Mouse (Mus musculus) B cell, adult 2 months (primary cell): ENCODE results near the gene Itsn1.
A peak's percentile ranks its signal among the peaks of the same experiment; 100 is the strongest.

Experiments
- DNase-seq, 2 experiments: peaks; one replicate each; pipeline ENCODE4 v3.0.0; 2022

Itsn1 gene

GRCm38 (mm10) chr16:91770662-91771061 is 41.6 kb downstream of the Itsn1 start:
- no peak for DNase-seq

- DNase-seq = no peak
Observed at GRCm38 (mm10) chr16:91771334-91771733, 42.3 kb downstream of the Itsn1 start.

- DNase-seq = no peak
Observed at GRCm38 (mm10) chr16:91772586-91772985, 43.5 kb downstream of the Itsn1 start.

DNA sequence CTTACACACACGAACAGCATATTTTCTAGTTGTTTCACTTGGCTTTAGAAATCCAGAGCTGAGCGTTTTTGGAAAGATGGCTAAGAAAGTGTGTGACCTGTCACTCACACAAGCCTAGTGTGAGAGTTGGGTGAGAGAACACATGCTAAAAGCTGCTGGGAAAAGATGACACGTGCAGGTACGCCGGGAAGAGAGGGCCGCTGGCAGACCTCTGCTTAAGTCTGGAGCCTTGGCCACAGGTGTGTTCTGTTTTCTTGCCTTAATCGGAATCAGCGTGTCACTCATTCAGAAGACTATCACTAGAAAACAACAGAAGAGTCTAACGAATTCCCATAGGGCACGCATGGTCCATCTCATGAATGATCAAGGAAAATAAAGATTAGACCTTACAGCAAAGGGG is 50.5 kb downstream of the Itsn1 start:
- DNase-seq = no peak

DNA sequence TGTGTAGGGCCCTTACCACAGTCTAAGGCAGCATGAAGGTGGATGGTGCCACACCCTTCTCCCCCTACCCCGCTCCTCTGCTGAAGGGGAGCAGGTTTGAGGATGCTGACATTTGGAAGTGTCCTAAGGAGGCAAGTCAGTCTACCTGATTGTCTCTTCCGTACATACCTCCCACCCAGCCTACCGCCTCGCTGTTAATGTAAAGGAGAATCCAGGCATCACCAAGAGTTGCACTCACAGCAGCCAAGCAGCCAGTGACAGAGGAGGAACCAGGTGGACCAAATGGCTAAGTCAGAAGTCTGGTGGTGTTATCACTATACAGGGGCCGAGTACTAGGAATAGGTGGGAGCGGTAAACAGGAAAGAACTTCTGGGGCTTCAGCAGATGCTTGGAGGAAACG is 51.1 kb downstream of the Itsn1 start:
- no peak for DNase-seq

DNA sequence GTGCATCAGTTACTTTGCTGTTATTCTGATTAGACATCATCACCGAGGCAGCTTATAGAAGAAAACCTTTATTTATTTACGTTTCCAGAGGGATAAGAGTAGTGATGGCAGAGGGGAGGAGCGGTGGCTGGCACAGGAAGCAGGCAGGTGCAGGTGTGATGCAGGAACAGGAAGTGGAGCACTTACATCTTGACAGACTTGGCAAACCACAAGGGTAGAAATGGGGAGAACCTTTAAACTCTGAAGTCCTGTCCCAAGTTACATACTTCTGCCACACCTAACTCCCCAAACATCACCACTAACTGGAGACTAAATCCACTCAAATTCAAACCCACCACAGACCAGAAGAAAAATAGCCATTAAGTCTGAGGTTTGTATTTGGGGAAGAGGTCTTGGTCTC is 51.7 kb downstream of the Itsn1 start:
- DNase-seq = no peak

DNA sequence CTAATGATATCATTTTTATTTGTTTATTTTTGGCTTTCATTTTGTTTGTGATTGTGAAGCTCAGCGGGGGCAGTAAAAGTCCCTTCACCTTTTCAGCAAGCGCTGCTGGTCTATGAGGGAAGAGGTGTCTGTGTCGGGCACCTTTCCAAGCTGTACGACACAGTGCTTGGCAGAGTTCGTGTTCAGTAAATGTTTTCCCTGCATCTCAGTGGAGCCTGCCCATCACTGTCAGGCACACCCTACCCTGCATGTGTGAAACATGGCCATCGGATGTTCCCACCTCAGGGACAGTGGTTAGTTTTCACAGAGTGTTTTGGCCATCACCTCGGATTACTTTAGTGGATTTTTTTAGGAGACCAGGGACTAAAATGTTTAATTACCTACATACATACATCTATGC is 54.1 kb downstream of the Itsn1 start:
- no peak for DNase-seq

- DNase-seq = no peak
Observed at GRCm38 (mm10) chr16:91784298-91784697, 55.2 kb downstream of the Itsn1 start.

GRCm38 (mm10) chr16:91786425-91786824 is 57.3 kb downstream of the Itsn1 start:
- no peak for DNase-seq

GRCm38 (mm10) chr16:91789728-91790127 is 60.6 kb downstream of the Itsn1 start:
- peak; percentile 39 to 48 for DNase-seq

DNA sequence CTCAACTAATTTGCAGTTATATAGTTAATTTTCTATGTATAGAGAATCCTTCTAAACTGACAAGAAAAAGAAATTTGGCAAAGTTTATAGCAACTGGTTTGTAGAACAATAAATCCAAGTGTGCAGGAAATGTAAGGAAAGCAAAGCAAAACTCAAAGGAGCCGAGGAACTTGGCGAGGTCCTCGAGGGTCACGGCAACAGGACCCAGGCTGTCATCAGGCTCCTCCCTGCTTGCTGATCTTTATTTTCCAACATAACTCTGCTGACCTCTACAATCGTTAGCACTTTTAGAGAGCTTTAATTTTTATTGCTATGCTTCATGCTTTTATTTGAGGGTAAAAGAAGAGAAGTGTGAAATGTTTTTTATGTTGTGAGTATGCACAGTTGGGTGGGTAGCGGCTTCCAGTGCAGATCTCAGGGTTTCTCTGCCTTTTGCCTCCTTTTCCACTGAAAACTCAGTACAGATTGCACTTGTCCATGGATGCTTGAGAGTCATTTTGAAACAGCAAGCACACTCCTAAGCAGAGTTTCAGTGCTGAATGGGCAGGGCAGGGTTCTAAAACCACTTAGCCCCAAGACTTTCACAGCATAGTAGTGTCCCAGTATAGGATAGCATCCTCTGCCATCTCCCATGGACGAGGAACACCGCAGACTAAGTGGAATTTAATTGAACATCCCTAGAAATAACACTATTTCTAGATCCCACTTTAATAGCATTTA is 63.6 kb downstream of the Itsn1 start:
- DNase-seq = no peak

- peak in 1 of 2 experiments; percentile 6 for DNase-seq
Observed at GRCm38 (mm10) chr16:91793507-91794278, 64.6 kb downstream of the Itsn1 start.

DNA sequence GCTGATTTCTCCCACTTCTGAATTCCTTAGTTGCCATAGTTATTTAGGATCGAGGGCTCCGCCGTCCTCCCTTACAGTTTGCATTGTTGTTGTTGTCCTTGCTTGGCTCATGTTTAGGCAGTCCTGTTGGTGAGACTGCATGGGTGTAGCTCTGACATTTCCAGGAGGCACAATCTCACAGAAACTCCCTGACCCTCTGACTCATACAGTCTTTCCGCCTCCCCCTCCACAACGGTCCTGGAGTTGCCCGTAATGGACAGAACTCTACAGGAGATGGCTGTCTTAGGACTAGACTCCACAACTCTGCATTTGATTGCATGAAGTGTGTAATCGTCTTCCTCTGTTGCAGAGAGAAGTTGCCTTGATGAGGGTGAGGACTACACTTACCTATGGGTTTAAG is 65.2 kb downstream of the Itsn1 start:
- no peak for DNase-seq

DNA sequence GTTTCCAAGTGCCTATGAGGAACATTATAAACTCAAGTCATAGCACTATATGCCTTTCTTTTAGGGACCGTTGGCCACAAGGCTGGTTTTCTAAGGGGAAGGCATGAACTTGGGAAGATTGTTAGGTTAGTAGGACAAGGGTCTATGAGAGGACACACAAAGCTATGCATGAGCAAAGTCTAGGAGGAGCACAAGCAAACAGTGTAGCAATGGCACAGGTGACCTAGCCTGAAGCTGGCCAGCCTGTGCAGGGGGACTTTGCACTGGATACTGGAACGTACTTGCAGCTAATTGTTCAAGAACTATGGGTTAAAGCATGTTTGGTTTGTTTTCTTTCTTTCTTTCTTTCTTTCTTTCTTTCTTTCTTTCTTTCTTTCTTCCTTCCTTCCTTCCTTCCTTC is 66.0 kb downstream of the Itsn1 start:
- DNase-seq = no peak

DNA sequence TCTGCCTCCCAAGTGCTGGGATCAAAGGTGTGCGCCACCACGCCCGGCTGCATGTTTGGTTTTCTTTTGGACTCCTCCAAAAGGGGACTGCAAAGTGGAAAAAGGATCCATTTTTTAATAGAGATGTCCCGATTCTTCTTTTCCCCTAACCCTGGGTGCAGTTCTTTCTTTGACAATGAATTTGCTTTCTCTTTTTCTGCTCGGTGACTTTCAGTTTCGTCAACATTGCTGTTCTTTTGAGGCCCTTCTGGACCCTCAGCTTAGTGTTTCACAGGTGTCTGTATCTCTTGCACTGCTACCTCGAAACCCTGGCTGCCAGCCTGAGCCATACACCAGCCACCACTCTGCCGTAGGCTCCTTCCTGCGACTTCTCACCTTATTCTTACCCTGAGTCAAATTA is 66.5 kb downstream of the Itsn1 start:
- no peak for DNase-seq

DNA sequence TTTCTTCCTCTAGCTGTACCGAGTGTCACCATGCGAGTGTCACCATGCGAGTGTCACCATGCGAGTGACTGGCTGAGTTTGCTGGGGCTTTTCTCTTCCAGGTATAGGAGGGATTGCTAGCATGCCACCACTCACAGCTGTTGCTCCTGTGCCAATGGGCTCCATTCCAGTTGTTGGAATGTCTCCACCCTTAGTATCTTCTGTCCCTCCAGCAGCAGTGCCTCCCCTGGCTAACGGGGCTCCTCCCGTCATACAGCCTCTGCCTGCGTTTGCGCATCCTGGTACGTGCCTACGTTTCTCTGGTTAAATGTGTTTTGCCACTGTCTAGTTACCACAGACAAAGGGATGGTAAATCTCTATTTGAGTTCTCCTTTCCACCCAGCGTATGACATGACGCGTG is 72.3 kb downstream of the Itsn1 start:
- DNase-seq = no peak

GRCm38 (mm10) chr16:91802461-91803062 is 73.5 kb downstream of the Itsn1 start:
- DNase-seq = no peak

DNA sequence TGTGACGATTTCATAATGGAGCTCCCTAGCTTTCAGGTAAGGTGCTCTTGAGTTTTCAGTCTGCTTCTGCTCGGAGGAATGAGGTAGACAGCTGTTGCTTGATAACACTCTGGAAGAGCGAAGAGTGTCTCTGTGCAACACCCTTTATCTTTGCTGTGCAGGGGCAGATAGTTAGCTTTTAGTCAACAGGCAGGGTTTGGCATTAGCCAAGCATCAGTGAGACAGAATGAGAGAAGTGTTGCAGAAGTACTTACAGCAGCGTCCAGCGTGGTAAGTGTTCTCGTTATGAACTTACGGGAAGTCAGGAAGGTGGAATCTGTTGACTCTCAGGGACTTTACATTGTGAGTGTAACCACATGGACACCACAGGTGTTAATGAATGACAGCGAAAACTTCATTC is 75.3 kb downstream of the Itsn1 start:
- no peak for DNase-seq

- DNase-seq = no peak
Observed at GRCm38 (mm10) chr16:91804831-91805230, 75.8 kb downstream of the Itsn1 start.

- no peak for DNase-seq
Observed at GRCm38 (mm10) chr16:91810235-91810634, 81.2 kb downstream of the Itsn1 start.

GRCm38 (mm10) chr16:91811339-91811738 is 82.3 kb downstream of the Itsn1 start:
- no peak for DNase-seq

- DNase-seq = no peak
Observed at GRCm38 (mm10) chr16:91811876-91812275, 82.8 kb downstream of the Itsn1 start.

DNA sequence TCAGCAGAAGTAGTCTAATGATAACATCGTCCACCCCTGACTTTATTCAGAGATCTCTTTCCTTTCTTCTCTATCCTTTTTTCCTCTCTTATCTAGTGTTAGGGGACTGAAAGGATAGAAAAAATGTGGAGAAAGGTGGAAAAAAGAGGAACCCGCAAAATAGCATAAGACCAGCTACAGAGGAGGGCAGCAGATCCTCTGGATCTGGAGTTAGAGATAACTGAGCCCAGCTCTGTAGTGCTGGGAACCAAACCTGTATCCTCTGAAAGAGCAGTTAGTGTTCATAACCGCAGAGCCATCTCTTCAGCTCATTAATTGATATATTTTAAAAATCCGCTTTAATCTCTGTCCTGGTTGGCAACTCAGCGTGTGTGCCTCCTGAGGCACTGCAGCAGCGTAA is 84.5 kb downstream of the Itsn1 start:
- no peak for DNase-seq

GRCm38 (mm10) chr16:91815067-91815466 is 86.0 kb downstream of the Itsn1 start:
- no peak for DNase-seq
